Mouse (Mus musculus) brain, embryonic 14.5 days (tissue): ENCODE data around the gene Tmc7.

ENCODE experiments used
- CTCF ChIP-seq: fragments of 200-500 bp; IDR thresholded peaks from 2 replicates; pipeline ENCODE4 v1.5.1; 2012; ENCODE audit warnings: inconsistent platforms, mild to moderate bottlenecking, moderate library complexity, borderline replicate concordance; ENCODE audit not compliant: insufficient read depth, insufficient read length; ENCODE audit errors: extremely low read depth
- POLR2A ChIP-seq: fragments of 200-500 bp; IDR thresholded peaks from 2 replicates; pipeline ENCODE4 v1.6.1; 2012; ENCODE audit warnings: mild to moderate bottlenecking, inconsistent platforms, borderline replicate concordance; ENCODE audit not compliant: poor library complexity, insufficient read depth, insufficient read length, severe bottlenecking; ENCODE audit errors: extremely low read depth

DNA sequence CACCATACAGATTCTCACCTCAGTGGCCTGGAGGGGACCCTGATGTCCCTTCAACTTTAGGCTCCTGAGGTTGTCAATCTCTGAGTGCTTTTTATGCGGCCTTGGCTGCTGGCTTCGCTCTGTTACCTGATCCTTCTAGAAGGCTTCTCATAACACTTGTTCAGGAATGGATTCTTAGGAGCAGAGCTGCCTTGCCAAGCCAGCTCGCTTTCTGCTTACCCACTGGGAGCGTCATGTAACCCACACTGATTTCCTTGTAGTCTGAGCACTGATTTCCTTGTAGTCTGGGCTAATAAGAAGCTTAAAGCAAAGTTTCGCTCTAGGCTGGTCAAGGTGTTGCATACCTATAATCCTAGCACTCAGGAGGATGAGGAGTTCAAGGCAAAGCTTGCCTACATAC, 33.6 kb upstream of the Tmc7 start:
- TF ChIP-seq POLR2A, result no peak
- no peak for TF ChIP-seq CTCF
